Mouse (Mus musculus) lung, postnatal 0 days (tissue): Measurements from ENCODE around the gene Cygb.

Experiments used
- CTCF ChIP-seq: IDR thresholded peaks from 2 replicates; pipeline ENCODE4 v1.5.1; 2016; ENCODE audit warnings: antibody characterized with exemption, mild to moderate bottlenecking
- EP300 ChIP-seq: IDR thresholded peaks from 2 replicates; pipeline ENCODE4 v1.6.1; 2016; ENCODE audit warnings: antibody characterized with exemption, mild to moderate bottlenecking, control low read depth

DNA sequence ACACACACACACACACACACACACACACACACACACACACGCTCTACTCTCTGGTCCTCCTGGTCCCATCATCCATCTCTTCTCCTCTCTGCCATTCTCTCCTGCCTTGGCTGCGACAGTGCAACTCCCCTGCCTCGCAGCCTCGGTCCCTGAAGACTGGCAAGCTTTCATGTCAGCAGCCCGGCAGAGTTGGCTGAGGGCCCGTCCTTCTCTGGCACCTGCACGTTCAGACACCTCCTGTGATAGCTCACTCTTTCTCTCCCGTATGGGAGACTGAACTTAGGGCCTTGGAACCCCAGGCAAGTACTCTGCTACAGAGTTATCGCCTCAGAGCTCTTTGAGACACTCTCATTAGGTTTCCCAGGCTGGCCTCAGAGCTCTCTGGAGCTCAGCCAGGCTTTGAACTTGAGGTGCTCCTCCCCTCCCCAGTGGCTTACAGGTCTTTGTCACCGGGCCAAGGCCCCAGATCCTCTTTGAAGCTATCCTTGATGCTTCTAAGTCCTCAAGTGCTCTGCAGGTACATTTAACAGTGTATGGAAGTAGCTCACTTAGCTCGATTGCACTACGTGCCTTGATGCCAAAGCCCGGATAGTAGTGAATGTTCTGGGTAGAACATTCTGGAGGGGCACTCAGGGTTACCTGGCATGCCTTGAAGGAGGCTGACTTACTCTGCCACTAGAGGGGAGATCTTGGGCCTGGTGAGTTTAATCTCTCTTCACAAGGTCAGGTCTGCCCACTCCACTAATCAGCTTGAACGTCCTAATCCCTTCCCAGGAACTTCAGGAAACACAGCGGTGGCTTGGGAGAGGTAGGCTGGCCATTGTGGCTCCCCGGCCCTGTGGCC lies 2.5 kb upstream of the Cygb start:
- TF ChIP-seq CTCF (peak; percentile 34; the same call in 1 of the 2 replicates), EP300 (peak; percentile 75)
